Mouse (Mus musculus) heart, adult 2 months (tissue): ENCODE data around the gene Kcne4. TPM values are rescaled to one million over a fixed set of nuclear protein-coding genes. Genes with fewer than 3 reads are reported as not detected.

Experiments
- DNase-seq, 2 experiments: peaks; one replicate each; pipeline ENCODE4 v3.0.0; 2021
- H3K27ac ChIP-seq: fragments of 200-600 bp; 2 replicates; pipeline ENCODE4 v1.8.1; 2022
- H3K27me3 ChIP-seq: fragments of 200-500 bp; 2 replicates; pipeline ENCODE4 v1.6.1; 2012; ENCODE audit warnings: mild to moderate bottlenecking, low read length, inconsistent platforms, mixed read lengths; ENCODE audit not compliant: control insufficient read depth, insufficient read depth
- H3K36me3 ChIP-seq: fragments of 200-500 bp; 2 replicates; pipeline ENCODE4 v1.6.1; 2012; ENCODE audit warnings: low read length, inconsistent platforms; ENCODE audit not compliant: control insufficient read depth, insufficient read depth
- H3K4me1 ChIP-seq: fragments of 200-500 bp; 2 replicates; pipeline ENCODE4 v1.6.1; 2011; ENCODE audit warnings: low read length; ENCODE audit not compliant: control insufficient read depth, insufficient read depth
- H3K4me3 ChIP-seq: fragments of 200-600 bp; 2 replicates; pipeline ENCODE4 v1.8.1; 2022
- H3K79me2 ChIP-seq: fragments of 200-500 bp; replicated peaks from 2 replicates; pipeline ENCODE4 v1.6.1; 2012; ENCODE audit warnings: mild to moderate bottlenecking, inconsistent platforms, low read length, moderate library complexity, mixed read lengths; ENCODE audit not compliant: control insufficient read depth, insufficient read depth
- H3K9ac ChIP-seq: fragments of 200-500 bp; 2 replicates; pipeline ENCODE4 v1.6.1; 2012; ENCODE audit warnings: low read depth, mild to moderate bottlenecking, control low read depth, inconsistent platforms, low read length, mixed read lengths
- CTCF ChIP-seq: fragments of 200-600 bp; IDR thresholded peaks from 2 replicates; pipeline ENCODE4 v1.8.1; 2022; ENCODE audit warnings: antibody characterized with exemption, mild to moderate bottlenecking, moderate library complexity
- EP300 ChIP-seq: fragments of 200-500 bp; IDR thresholded peaks from 2 replicates; pipeline ENCODE4 v1.6.1; 2011; ENCODE audit warnings: low read depth, low read length, control low read depth; ENCODE audit not compliant: insufficient read depth
- POLR2A ChIP-seq: fragments of 200-500 bp; IDR thresholded peaks from 2 replicates; pipeline ENCODE4 v1.6.1; 2011; ENCODE audit warnings: mild to moderate bottlenecking, low read depth, low read length, control low read depth; ENCODE audit not compliant: insufficient read depth
- WGBS: fragments of 180-500 bp; shearing (Covaris S2); methylation state at CpG from one replicate; pipeline ENCODE4 v1.1.7; 2018; 5-methylcytosine and 5-hydroxymethylcytosine counted together
- intact Hi-C: fragments of 180-260 bp; cut with DNase I; formaldehyde crosslinking; loops from one replicate; pipeline ENCODE4 v1.15.1; 2025
- polyA plus RNA-seq: library from polyadenylated mRNA; depleted of rRNA; stranded (reverse); fragments of >200 nt; gene quantifications from 2 replicates; pipeline ENCODE4 v1.2.3, GENCODE M21; 2012; rRNA removed
- total RNA-seq, 2 experiments: library from RNA; stranded (reverse); gene quantifications; 2 replicates each; pipeline ENCODE4 v1.2.3; 2021

Kcne4 gene
- total and polyA plus RNA-seq, 3 experiments = 1.1 to 2.7 (median 1.7) TPM

GRCm38 (mm10) chr1:78862281-78862680 is 45.7 kb downstream of the Kcne4 start:
- intact Hi-C loops = loop anchor here (5.0 kb wide), 1 partner anchor 40 kb away; no protein-coding TSS in a partner anchor
- Histone ChIP-seq H3K27me3 (no peaks in the 10 kb centered on the region), H3K4me1 (peaks cover 18% of the 10 kb centered on the region), H3K36me3 (peaks cover 6% of the 10 kb centered on the region), H3K27ac (no peak overlapping the region), H3K79me2 (no peaks in the 10 kb centered on the region), H3K4me3 (no peak overlapping the region), H3K9ac (no peak overlapping the region)
- TF ChIP-seq POLR2A (no peak), CTCF (no peak), EP300 (no peak)
- whole genome bisulfite sequencing = 33% methylated on average over 1 of the region's 1 CpGs
- DNase-seq = peak; percentile 33 to 55

- Histone ChIP-seq H3K27ac (peak overlapping the region; percentile 74), H3K9ac (no peak overlapping the region), H3K79me2 (no peaks in the 10 kb centered on the region), H3K36me3 (peaks cover 6% of the 10 kb centered on the region), H3K27me3 (no peaks in the 10 kb centered on the region), H3K4me3 (peak overlapping the region; percentile 2; the same call in 1 of the 2 replicates), H3K4me1 (peaks cover 18% of the 10 kb centered on the region)
- intact Hi-C loops = loop anchor here (5.0 kb wide), 1 partner anchor 42 kb away; no protein-coding TSS in a partner anchor
- peak; percentile 47 to 66 for DNase-seq
- WGBS = 26% methylated on average over 2 of the region's 2 CpGs
- 0 out of 2 replicates have a peak, but pooled peaks have one; percentile 27 for TF ChIP-seq EP300
- TF ChIP-seq CTCF = no peak
These were observed 47.3 kb downstream of the Kcne4 start for GRCm38 (mm10) chr1:78863833-78864232.

- peak overlapping the region; percentile 74 for H3K27ac ChIP-seq
- peak overlapping the region; percentile 2; the same call in 1 of the 2 replicates for H3K4me3 ChIP-seq
- H3K4me1 ChIP-seq = peaks cover 18% of the 10 kb centered on the region
- no peaks in the 10 kb centered on the region for H3K27me3 ChIP-seq
- H3K36me3 ChIP-seq = peaks cover 6% of the 10 kb centered on the region
- DNase-seq = peak; percentile 43 to 59
- TF ChIP-seq POLR2A (no peak), EP300 (no peak), CTCF (no peak)
- no peaks in the 10 kb centered on the region for H3K79me2 ChIP-seq
- WGBS = 21% methylated on average over 6 of the region's 6 CpGs
- H3K9ac ChIP-seq = peak overlapping the region; percentile 8; the same call in 1 of the 2 replicates
- intact Hi-C loops = loop anchor here (5.0 kb wide), 1 partner anchor 42 kb away; no protein-coding TSS in a partner anchor
These were observed 47.8 kb downstream of the Kcne4 start for GRCm38 (mm10) chr1:78864351-78864750.

GRCm38 (mm10) chr1:78864799-78865346 is 48.3 kb downstream of the Kcne4 start:
- H3K27me3 ChIP-seq = no peaks in the 10 kb centered on the region
- peak overlapping the region; percentile 74 for H3K27ac ChIP-seq
- no peaks in the 10 kb centered on the region for H3K79me2 ChIP-seq
- peak overlapping the region; percentile 8; the same call in 1 of the 2 replicates for H3K9ac ChIP-seq
- 61% methylated on average over 4 of the region's 4 CpGs for WGBS
- H3K36me3 ChIP-seq = peaks cover 6% of the 10 kb centered on the region
- peaks cover 17% of the 10 kb centered on the region for H3K4me1 ChIP-seq
- DNase-seq = no peak
- intact Hi-C loops = loop anchor here (5.0 kb wide), 1 partner anchor 43 kb away; no protein-coding TSS in a partner anchor
- no peak overlapping the region for H3K4me3 ChIP-seq
- no peak for TF ChIP-seq EP300
- TF ChIP-seq POLR2A = no peak
- TF ChIP-seq CTCF = no peak

- H3K27me3 ChIP-seq = no peaks in the 10 kb centered on the region
- 90% methylated on average over 5 of the region's 5 CpGs for WGBS
- intact Hi-C loops = no loop called here
These were observed 49.4 kb downstream of the Kcne4 start for GRCm38 (mm10) chr1:78865991-78866390.

GRCm38 (mm10) chr1:78866455-78866854 is 49.9 kb downstream of the Kcne4 start:
- WGBS = 91% methylated on average over 2 of the region's 2 CpGs
- no peaks in the 10 kb centered on the region for H3K79me2 ChIP-seq
- no peaks in the 10 kb centered on the region for H3K27me3 ChIP-seq
- peaks cover 6% of the 10 kb centered on the region for H3K36me3 ChIP-seq
- intact Hi-C loops = no loop called here
- no peak for DNase-seq
- H3K27ac ChIP-seq = no peak overlapping the region
- H3K4me3 ChIP-seq = no peak overlapping the region
- H3K9ac ChIP-seq = no peak overlapping the region
- H3K4me1 ChIP-seq = peaks cover 12% of the 10 kb centered on the region
- TF ChIP-seq CTCF (no peak), POLR2A (no peak), EP300 (no peak)

More at GRCm38 (mm10) chr1:78865991-78866390, 49.4 kb downstream of the Kcne4 start:
- TF ChIP-seq POLR2A = no peak
- no peak for TF ChIP-seq CTCF
- no peak for TF ChIP-seq EP300
- peaks cover 12% of the 10 kb centered on the region for H3K4me1 ChIP-seq
- H3K9ac ChIP-seq = no peak overlapping the region
- H3K4me3 ChIP-seq = no peak overlapping the region
- H3K79me2 ChIP-seq = no peaks in the 10 kb centered on the region
- no peak for DNase-seq
- H3K27ac ChIP-seq = no peak overlapping the region
- peaks cover 6% of the 10 kb centered on the region for H3K36me3 ChIP-seq

Other genes with a start within 250 kb of the Kcne4 start
- gene Acsl3, start 158.9 kb upstream of the Kcne4 start, total RNA-seq = 1 to 10 TPM; 4.4 to 6.6 TPM
- 2.6 and 4.5 TPM in 2 replicates for gene Acsl3, start 158.9 kb upstream of the Kcne4 start, polyA plus RNA-seq
- 1 to 10 TPM in 1 of 2 experiments, under 1 TPM in 1; 0.97 to 1.1 TPM for gene Utp14b, start 158.7 kb upstream of the Kcne4 start, total RNA-seq
- gene Utp14b, start 158.7 kb upstream of the Kcne4 start, polyA plus RNA-seq = 0.23 TPM in 2 replicates